Mouse (Mus musculus) erythroblast, embryonic 14.5 days (primary cell): Measurements from ENCODE around the gene Hist1h2ap. TPM values are rescaled to one million over a fixed set of nuclear protein-coding genes. Genes with fewer than 3 reads are reported as not detected.
A peak's percentile ranks its signal among the peaks of the same experiment; 100 is the strongest.
"Not testable (repeated sequence)": the region's sequence is repeated elsewhere in the genome, so short reads cannot be mapped to it uniquely, and the experiment has no call there.

ENCODE experiments used
- H3K27me3 ChIP-seq: 2 replicates; pipeline ENCODE4 v1.6.1; 2012; ENCODE audit warnings: inconsistent platforms; ENCODE audit not compliant: control insufficient read depth
- H3K36me3 ChIP-seq: 2 replicates; pipeline ENCODE4 v1.6.1; 2012; ENCODE audit warnings: mild to moderate bottlenecking, inconsistent platforms; ENCODE audit not compliant: control insufficient read depth
- H3K4me1 ChIP-seq: 2 replicates; pipeline ENCODE4 v1.6.1; 2012; ENCODE audit warnings: inconsistent platforms; ENCODE audit not compliant: control insufficient read depth
- H3K4me3 ChIP-seq: replicated peaks from 2 replicates; pipeline ENCODE3; 2012; ENCODE audit warnings: moderate library complexity, mild to moderate bottlenecking, inconsistent platforms
- H3K9me3 ChIP-seq: 2 replicates; pipeline ENCODE4 v1.6.1; 2012; ENCODE audit warnings: low read length, inconsistent platforms, mixed read lengths; ENCODE audit not compliant: control insufficient read depth
- GATA1 ChIP-seq: IDR thresholded peaks from 2 replicates; pipeline ENCODE4 v1.6.1; 2012; ENCODE audit warnings: low read length, inconsistent platforms, mixed read lengths
- TAL1 ChIP-seq: IDR thresholded peaks from 3 replicates; pipeline ENCODE4 v1.6.1; 2012; ENCODE audit warnings: low read length, inconsistent platforms, mixed read lengths
- polyA plus RNA-seq: library from polyadenylated mRNA; stranded (reverse); fragments of >175 nt; gene quantifications from 2 replicates; pipeline ENCODE4 v1.2.3, GENCODE M21; 2012

The Hist1h2ap gene
- 9,149 and 11,620 TPM in 2 replicates for polyA plus RNA-seq

DNA sequence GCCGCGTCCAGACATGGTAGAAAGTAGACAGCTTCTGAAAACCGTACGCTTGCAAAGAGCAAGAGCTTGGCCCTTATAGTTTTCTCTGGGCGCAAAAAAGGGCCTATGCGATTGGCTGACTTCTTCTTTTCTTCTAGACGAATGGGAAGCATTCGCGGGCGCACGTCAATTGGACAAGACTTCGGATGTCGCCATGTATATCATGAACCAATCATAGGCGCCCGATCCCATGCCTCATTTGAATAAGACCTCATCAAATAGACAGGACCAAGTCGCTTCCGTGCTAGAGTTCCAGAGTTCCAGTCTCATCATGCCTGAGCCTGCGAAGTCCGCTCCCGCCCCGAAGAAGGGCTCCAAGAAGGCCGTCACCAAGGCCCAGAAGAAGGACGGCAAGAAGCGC, at the start of gene Hist1h2ap, which contains the start of gene Hist1h2br:
TSS of gene Hist1h2ap (minus strand) at position 47 of the 400 bp plus-strand sequence.
TSS of gene Hist1h2br (plus strand) at position 283 of the 400 bp plus-strand sequence.
- not testable (repeated sequence) for H3K4me3 ChIP-seq, H3K9me3 ChIP-seq, H3K27me3 ChIP-seq, H3K36me3 ChIP-seq
- peaks cover 15% of the 10 kb centered on the region for H3K4me1 ChIP-seq

- H3K4me1 ChIP-seq = peaks cover 16% of the 10 kb centered on the region
- no peaks in the 10 kb centered on the region for H3K27me3 ChIP-seq
- no peaks in the 10 kb centered on the region for H3K9me3 ChIP-seq
- H3K36me3 ChIP-seq = no peaks in the 10 kb centered on the region
- TF ChIP-seq TAL1 (no peak), GATA1 (no peak)
- H3K4me3 ChIP-seq = peak overlapping the region; percentile 68
Measured at GRCm38 (mm10) chr13:21882760-21883405, 49.6 kb upstream of the Hist1h2ap start.

DNA sequence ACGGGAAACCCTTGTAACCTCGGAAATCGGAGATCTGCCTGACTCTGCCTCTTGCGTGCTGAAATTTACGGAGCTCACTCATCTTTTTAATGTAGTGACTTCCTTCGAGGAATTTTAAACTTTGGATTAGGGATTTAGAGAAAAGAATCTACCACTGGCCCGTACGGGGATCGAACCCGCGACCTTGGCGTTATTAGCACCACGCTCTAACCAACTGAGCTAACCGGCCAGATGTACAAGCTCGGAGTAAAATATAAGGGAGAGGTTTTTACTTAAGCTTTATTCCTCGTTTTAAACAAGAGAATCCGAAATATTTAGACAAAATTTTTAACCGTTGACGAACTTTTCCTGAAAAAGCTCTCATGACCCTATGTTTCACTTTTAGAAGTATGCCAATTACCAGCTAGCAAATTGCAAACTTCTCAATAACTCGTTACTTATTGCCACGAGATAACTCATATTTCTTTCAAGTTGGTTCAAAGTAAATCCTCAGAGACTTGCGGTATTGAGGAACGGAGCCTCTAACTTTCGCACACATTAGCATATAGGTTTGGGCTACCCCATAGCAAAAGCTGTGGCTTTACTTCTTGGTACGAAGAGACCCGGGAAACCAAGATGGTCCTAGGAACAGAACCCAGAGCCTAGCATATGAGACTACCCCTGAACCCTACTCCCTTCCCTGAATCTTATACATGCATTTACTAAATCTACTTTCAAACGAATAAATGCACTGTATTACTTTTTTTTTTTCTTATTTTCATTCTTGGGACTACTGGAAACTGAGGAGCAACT, 48.8 kb upstream of the Hist1h2ap start:
- Histone ChIP-seq H3K4me1 (peaks cover 16% of the 10 kb centered on the region), H3K4me3 (peak overlapping the region; percentile 68), H3K36me3 (no peaks in the 10 kb centered on the region), H3K27me3 (no peaks in the 10 kb centered on the region), H3K9me3 (no peaks in the 10 kb centered on the region)
- TF ChIP-seq GATA1 (no peak), TAL1 (no peak)

GRCm38 (mm10) chr13:21880735-21881134, 47.4 kb upstream of the Hist1h2ap start:
- Histone ChIP-seq H3K36me3 (no peaks in the 10 kb centered on the region), H3K9me3 (no peaks in the 10 kb centered on the region), H3K4me3 (no peak overlapping the region), H3K27me3 (no peaks in the 10 kb centered on the region), H3K4me1 (peaks cover 16% of the 10 kb centered on the region)
- TF ChIP-seq TAL1 = no peak
- no peak for TF ChIP-seq GATA1

GRCm38 (mm10) chr13:21865503-21865902, 32.2 kb upstream of the Hist1h2ap start:
- H3K9me3 ChIP-seq, H3K36me3 ChIP-seq, H3K4me3 ChIP-seq, H3K4me1 ChIP-seq, H3K27me3 ChIP-seq: not testable (repeated sequence)

DNA sequence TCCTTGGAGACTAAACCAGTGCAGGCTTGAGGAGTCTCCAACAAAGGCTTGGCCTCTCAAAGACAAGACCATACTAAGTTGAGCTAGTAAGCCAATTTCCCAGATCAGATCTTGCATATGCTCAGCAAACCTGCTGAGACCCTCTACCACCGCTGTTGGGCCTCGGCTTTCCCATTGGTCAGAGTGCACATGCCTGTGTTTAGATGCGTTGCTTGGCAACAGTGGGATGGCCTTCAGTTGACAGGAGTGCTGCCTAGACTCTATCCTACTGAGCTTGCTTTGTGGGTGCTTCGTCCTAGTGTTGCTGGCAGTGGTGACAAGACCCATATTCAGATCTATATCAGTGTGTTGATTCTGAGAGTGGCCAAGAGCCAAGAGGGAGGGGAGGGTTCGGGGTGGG, 28.3 kb upstream of the Hist1h2ap start:
- no peaks in the 10 kb centered on the region for H3K27me3 ChIP-seq
- no peak overlapping the region for H3K4me3 ChIP-seq
- TF ChIP-seq GATA1 (no peak), TAL1 (no peak)
- H3K9me3 ChIP-seq = no peaks in the 10 kb centered on the region
- no peaks in the 10 kb centered on the region for H3K36me3 ChIP-seq
- no peaks in the 10 kb centered on the region for H3K4me1 ChIP-seq

GRCm38 (mm10) chr13:21855698-21856162, 22.4 kb upstream of the Hist1h2ap start:
- TF ChIP-seq TAL1 (no peak), GATA1 (no peak)
- H3K27me3 ChIP-seq = no peaks in the 10 kb centered on the region
- no peaks in the 10 kb centered on the region for H3K9me3 ChIP-seq
- no peaks in the 10 kb centered on the region for H3K36me3 ChIP-seq
- H3K4me3 ChIP-seq = peak overlapping the region; percentile 66
- H3K4me1 ChIP-seq = peaks cover 8% of the 10 kb centered on the region

- Histone ChIP-seq H3K4me1 (peaks cover 8% of the 10 kb centered on the region), H3K36me3 (no peaks in the 10 kb centered on the region), H3K9me3 (no peaks in the 10 kb centered on the region), H3K4me3 (peak overlapping the region; percentile 66), H3K27me3 (no peaks in the 10 kb centered on the region)
- TF ChIP-seq TAL1 = no peak
Measured at GRCm38 (mm10) chr13:21855146-21855545, 21.8 kb upstream of the Hist1h2ap start.

GRCm38 (mm10) chr13:21852215-21852945, 19.1 kb upstream of the Hist1h2ap start:
- Histone ChIP-seq H3K4me1 (peaks cover 9% of the 10 kb centered on the region), H3K36me3 (no peaks in the 10 kb centered on the region), H3K4me3 (no peak overlapping the region), H3K27me3 (no peaks in the 10 kb centered on the region), H3K9me3 (no peaks in the 10 kb centered on the region)
- TF ChIP-seq TAL1 = no peak
- no peak for TF ChIP-seq GATA1

DNA sequence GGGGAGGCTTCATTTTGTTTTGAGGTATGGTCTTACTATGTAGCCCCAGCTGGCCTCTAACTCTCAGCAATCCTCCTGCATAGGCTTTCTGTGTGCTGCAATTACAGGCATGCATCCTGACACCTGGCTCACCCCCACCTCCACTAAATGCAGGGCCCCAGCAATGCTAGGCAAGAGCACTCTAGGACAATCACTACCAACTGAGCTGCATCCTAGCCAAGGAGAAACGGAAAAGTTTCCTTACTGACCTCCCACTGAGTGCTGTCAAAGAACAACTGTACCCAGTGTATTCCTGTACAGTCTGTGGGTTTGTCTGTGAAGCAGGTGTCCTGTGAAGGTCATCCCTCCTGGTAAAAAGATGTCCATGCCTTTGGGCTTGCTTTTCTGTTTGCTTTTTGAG, 17.4 kb upstream of the Hist1h2ap start:
- not testable (repeated sequence) for H3K4me3 ChIP-seq, H3K9me3 ChIP-seq, H3K27me3 ChIP-seq, H3K36me3 ChIP-seq, H3K4me1 ChIP-seq
